Mouse (Mus musculus) myocyte (in vitro differentiated cells): ENCODE measurements around the gene Irgc1. TPM values are rescaled to one million over a fixed set of nuclear protein-coding genes. Genes with fewer than 3 reads are reported as not detected.

ENCODE experiments used
- H3K27me3 ChIP-seq: one replicate; pipeline ENCODE4 v1.6.1; 2011; ENCODE audit not compliant: control insufficient read depth, insufficient read depth, insufficient read length
- H3K36me3 ChIP-seq: one replicate; pipeline ENCODE4 v1.6.1; 2011; ENCODE audit not compliant: control insufficient read depth, insufficient read depth
- H3K4me2 ChIP-seq: one replicate; pipeline ENCODE4 v1.6.1; 2011; ENCODE audit warnings: low read depth, control low read depth
- H3K4me3 ChIP-seq: one replicate; pipeline ENCODE4 v1.5.1; 2011; ENCODE audit warnings: mild to moderate bottlenecking, control low read depth, moderate library complexity
- H3K79me2 ChIP-seq: one replicate; pipeline ENCODE4 v1.6.1; 2011; ENCODE audit not compliant: control insufficient read depth, insufficient read depth
- H3ac ChIP-seq: one replicate; pipeline ENCODE4 v1.6.1; 2011; ENCODE audit not compliant: control insufficient read depth, insufficient read length
- CEBPB ChIP-seq: IDR thresholded peaks from 2 replicates; pipeline ENCODE4 v1.6.1; 2011; ENCODE audit warnings: mild to moderate bottlenecking, moderate library complexity; ENCODE audit not compliant: poor library complexity, insufficient read depth, severe bottlenecking
- E2F4 ChIP-seq: IDR thresholded peaks from one replicate; pipeline ENCODE4 v1.6.1; 2011; ENCODE audit warnings: mild to moderate bottlenecking, control low read depth, moderate library complexity; ENCODE audit not compliant: insufficient read depth
- MAX ChIP-seq: IDR thresholded peaks from one replicate; pipeline ENCODE4 v1.6.1; 2011; ENCODE audit warnings: low read depth, mild to moderate bottlenecking, control low read depth
- MYOD1 ChIP-seq, 3 experiments: IDR thresholded peaks; one replicate each; pipeline ENCODE4 v1.6.1; 2011; ENCODE audit warnings: control low read depth in 2 of 3, low read depth in 2 of 3, mild to moderate bottlenecking in 2 of 3, moderate library complexity in 1 of 3; ENCODE audit not compliant: insufficient read length in 2 of 3, control insufficient read depth in 1 of 3
- MYOG ChIP-seq, 3 experiments: IDR thresholded peaks; one replicate each; pipeline ENCODE4 v1.6.1; 2011; ENCODE audit warnings: control low read depth in 2 of 3, low read depth in 2 of 3, mild to moderate bottlenecking in 2 of 3; ENCODE audit not compliant: insufficient read length in 2 of 3, control insufficient read depth in 1 of 3, insufficient read depth in 1 of 3
- POLR2A ChIP-seq: IDR thresholded peaks from one replicate; pipeline ENCODE4 v1.6.1; 2011; ENCODE audit warnings: low read depth, mild to moderate bottlenecking, control low read depth, moderate library complexity; ENCODE audit not compliant: insufficient read length
- POLR2AphosphoS2 ChIP-seq: IDR thresholded peaks from one replicate; pipeline ENCODE4 v1.6.1; 2011; ENCODE audit warnings: low read depth, control low read depth; ENCODE audit not compliant: insufficient read length
- REST ChIP-seq: IDR thresholded peaks from one replicate; pipeline ENCODE4 v1.6.1; 2011; ENCODE audit warnings: mild to moderate bottlenecking, control low read depth, moderate library complexity; ENCODE audit not compliant: insufficient read depth, insufficient read length
- SRF ChIP-seq: IDR thresholded peaks from one replicate; pipeline ENCODE4 v1.6.1; 2011; ENCODE audit warnings: low read depth; ENCODE audit not compliant: control insufficient read depth, insufficient read length
- TCF12 ChIP-seq: IDR thresholded peaks from one replicate; pipeline ENCODE4 v1.6.1; 2011; ENCODE audit warnings: mild to moderate bottlenecking, control low read depth; ENCODE audit not compliant: poor library complexity, insufficient read depth, severe bottlenecking
- TCF3 ChIP-seq: IDR thresholded peaks from one replicate; pipeline ENCODE4 v1.6.1; 2011; ENCODE audit warnings: low read depth, control low read depth; ENCODE audit not compliant: insufficient read length
- USF1 ChIP-seq: IDR thresholded peaks from one replicate; pipeline ENCODE4 v1.6.1; 2011; ENCODE audit warnings: low read depth, mild to moderate bottlenecking, control low read depth, moderate library complexity
- polyA plus RNA-seq: library from polyadenylated mRNA; unstranded; fragments of >200 nt; fragmentation: generic; extraction: Trizol; gene quantifications from one replicate; pipeline ENCODE4 v1.2.1, GENCODE M21; 2012; ENCODE audit warnings: missing spikeins

The Irgc1 gene
- 0.32 TPM for polyA plus RNA-seq

DNA sequence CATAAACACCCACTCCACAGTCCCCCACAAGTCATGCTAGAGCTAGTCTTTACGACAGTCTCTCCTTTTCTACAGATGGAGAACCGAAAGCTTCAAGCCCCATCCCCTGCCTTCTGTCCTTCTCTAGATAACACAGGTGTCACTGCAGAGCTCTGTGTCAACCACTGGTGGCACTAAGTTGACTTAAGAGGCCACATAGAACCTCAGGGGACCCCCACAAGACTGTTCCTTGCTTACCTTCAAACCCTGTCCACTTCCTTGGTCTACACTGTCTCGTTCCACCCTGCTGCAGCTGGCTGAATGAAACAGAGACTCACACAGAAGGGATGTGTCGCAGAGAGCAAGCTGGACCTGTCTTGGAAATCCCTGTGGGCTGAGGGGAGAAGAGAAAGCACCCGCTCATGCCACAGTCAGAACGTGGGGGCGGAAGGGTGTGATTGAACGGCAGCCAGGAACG is at the start of gene Irgc1:
Gene Irgc1, minus strand, starts transcription at position 443 of the 457 bp plus-strand sequence.
- no peak for TF ChIP-seq SRF
- TF ChIP-seq USF1 = no peak
- no peak for TF ChIP-seq TCF3
- Histone ChIP-seq H3K36me3 (no peaks in the 10 kb centered on the region), H3ac (no peak within 1 kb of the TSS), H3K79me2 (no peaks in the 10 kb centered on the region), H3K4me2 (peak within 1 kb of the TSS; percentile 77), H3K27me3 (no peaks in the 10 kb centered on the region), H3K4me3 (no peak within 1 kb of the TSS)

DNA sequence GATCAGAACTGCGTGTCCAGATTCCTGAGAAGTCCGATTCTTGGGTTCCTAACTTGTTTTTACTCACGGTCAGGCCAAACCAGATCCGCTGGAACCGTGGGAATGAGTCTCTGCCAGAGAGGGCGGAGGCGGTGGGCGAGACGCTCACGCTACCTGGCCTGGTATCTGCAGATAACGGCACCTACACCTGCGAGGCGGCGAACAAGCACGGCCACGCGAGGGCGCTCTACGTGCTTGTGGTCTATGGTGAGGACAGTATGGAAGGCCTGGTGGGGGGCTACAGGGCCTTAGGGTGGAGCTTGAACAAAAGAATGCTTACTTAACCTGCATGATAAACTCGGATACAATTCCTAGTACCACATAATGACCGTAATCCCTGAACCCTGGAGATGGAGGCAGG is 49.4 kb upstream of the Irgc1 start:
- Histone ChIP-seq H3ac (no peak overlapping the region), H3K27me3 (no peaks in the 10 kb centered on the region), H3K36me3 (no peaks in the 10 kb centered on the region), H3K79me2 (peaks cover 5% of the 10 kb centered on the region), H3K4me3 (no peak overlapping the region), H3K4me2 (no peak overlapping the region)
- no peak for TF ChIP-seq MYOD1 (IDR thresholded peaks at IDR 0.05; ENCODE audit: control insufficient read depth in 1 of 3, insufficient read length in 2 of 3, low read depth in 2 of 3)
- TF ChIP-seq SRF = no peak
- TF ChIP-seq REST = no peak
- no peak for TF ChIP-seq POLR2A
- TF ChIP-seq MYOG (IDR thresholded peaks at IDR 0.05; ENCODE audit: control insufficient read depth in 1 of 3, insufficient read depth in 1 of 3, insufficient read length in 2 of 3, low read depth in 2 of 3) = no peak
- no peak for TF ChIP-seq E2F4
- no peak for TF ChIP-seq CEBPB
- TF ChIP-seq POLR2AphosphoS2 = no peak
- TF ChIP-seq TCF12 = no peak
- no peak for TF ChIP-seq MAX
- TF ChIP-seq USF1 = no peak

DNA sequence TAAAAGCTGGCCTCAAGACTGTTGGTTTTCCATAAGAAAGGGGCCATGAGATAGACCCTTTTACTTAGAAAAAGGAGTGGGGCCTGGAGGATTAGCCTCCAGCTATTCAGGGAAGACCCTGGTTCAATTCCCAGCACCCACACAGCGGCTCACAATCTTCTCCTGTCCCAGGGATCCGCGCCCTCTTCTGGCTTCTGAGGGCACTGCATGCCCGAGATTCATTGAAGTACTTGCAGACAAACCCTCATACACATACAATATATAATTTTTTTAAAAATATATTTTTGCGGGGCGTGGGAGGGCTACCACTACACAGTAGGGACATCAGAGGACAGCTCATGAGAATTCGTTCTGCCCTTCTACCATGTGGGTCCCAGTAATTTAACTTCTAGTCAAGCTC is 48.8 kb upstream of the Irgc1 start:
- no peak overlapping the region for H3ac ChIP-seq
- no peak overlapping the region for H3K4me2 ChIP-seq
- no peak for TF ChIP-seq MYOD1 (IDR thresholded peaks at IDR 0.05; ENCODE audit: control insufficient read depth in 1 of 3, insufficient read length in 2 of 3, low read depth in 2 of 3)
- TF ChIP-seq MAX = no peak
- TF ChIP-seq POLR2AphosphoS2 = no peak
- TF ChIP-seq REST = no peak
- no peaks in the 10 kb centered on the region for H3K36me3 ChIP-seq
- peaks cover 1% of the 10 kb centered on the region for H3K79me2 ChIP-seq
- no peak overlapping the region for H3K4me3 ChIP-seq
- H3K27me3 ChIP-seq = no peaks in the 10 kb centered on the region

DNA sequence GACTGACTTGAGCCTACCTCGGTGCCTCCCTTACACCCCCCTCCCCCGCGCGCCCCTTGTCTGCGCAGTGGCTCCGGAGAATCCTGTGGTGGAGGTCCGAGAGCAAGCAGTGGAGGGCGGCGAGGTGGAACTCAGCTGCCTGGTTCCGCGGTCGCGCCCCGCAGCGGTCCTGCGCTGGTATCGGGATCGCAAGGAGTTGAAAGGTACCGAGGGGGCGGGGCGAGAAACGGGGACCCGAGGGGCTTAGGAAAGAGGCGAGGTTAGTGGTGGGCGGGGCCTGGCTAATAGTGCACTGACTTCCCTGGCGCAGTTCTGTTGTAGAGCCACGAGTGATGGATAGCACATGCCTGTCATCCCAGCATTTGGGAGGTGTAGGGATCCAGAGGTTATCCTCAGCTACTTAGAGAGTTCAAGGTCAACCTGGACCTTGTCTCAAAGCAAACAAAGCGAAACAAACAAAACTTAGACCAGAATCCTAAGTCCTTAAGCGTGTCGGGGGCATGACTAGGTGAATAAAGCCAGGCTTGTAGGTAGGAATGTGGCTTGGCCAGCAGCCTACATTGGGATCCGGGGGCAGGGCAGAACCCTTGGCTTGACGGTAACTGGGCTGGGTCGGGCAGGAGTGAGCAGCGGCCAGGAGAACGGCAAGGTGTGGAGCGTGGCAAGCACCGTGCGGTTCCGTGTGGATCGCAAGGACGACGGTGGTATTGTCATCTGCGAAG is 47.9 kb upstream of the Irgc1 start:
- Histone ChIP-seq H3K27me3 (no peaks in the 10 kb centered on the region), H3K79me2 (no peaks in the 10 kb centered on the region), H3K4me2 (no peak overlapping the region), H3K4me3 (no peak overlapping the region), H3K36me3 (no peaks in the 10 kb centered on the region), H3ac (no peak overlapping the region)
- TF ChIP-seq POLR2A (peak; percentile 9), SRF (no peak)

DNA sequence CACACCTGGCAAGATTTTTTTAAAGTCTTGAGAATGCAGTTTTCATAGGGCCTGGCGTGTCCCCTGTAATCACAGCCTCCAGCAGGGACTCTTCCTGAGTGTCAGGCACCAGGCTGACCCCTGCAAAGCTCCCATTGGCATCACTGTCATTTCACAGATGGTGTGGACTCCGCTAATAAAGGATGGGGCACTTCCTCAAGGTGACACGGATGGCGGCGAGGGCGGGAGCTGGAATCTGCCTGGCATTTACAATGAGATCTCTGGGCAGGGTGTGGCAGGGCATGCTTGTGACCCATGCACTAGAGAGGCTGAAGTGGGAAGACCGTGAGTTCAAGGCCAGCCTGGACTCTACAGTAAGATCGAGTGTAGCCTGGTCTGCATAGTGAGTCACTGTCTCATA is 36.2 kb upstream of the Irgc1 start:
- H3K4me2 ChIP-seq = no peak overlapping the region
- H3K36me3 ChIP-seq = no peaks in the 10 kb centered on the region
- H3K4me3 ChIP-seq = no peak overlapping the region
- TF ChIP-seq E2F4 (no peak), USF1 (no peak), MAX (no peak), POLR2A (no peak)
- H3K79me2 ChIP-seq = peaks cover 6% of the 10 kb centered on the region
- H3K27me3 ChIP-seq = no peaks in the 10 kb centered on the region
- H3ac ChIP-seq = no peak overlapping the region

DNA sequence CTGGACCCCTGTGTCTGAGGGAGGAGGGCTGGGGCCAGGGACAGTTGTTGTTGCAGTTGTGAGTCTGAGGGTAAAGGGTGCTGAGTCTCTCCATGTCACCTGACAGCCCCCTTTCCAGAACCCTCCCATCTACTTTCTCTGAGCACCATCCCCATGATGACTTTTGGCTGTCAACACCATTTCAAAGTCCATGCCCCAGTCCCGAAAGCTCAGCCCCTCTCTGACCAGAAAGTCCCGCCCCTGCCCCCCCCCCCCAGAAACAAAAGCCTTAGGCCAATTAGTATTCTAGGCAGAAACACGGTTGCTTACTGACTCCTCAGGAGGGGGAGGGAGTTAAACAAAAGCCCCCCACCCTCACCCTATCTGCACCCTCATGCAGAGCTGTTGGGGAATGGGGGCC is 35.3 kb upstream of the Irgc1 start:
- no peak for TF ChIP-seq CEBPB
- no peak for TF ChIP-seq SRF
- TF ChIP-seq MYOG (IDR thresholded peaks at IDR 0.05; ENCODE audit: control insufficient read depth in 1 of 3, insufficient read depth in 1 of 3, insufficient read length in 2 of 3, low read depth in 2 of 3) = no peak
- no peak for TF ChIP-seq E2F4
- no peak for TF ChIP-seq MAX
- no peak for TF ChIP-seq USF1
- TF ChIP-seq REST = no peak
- no peak for TF ChIP-seq MYOD1 (IDR thresholded peaks at IDR 0.05; ENCODE audit: control insufficient read depth in 1 of 3, insufficient read length in 2 of 3, low read depth in 2 of 3)

More for the DNA sequence above, 35.3 kb upstream of the Irgc1 start:
- H3ac ChIP-seq = no peak overlapping the region
- H3K4me2 ChIP-seq = no peak overlapping the region
- H3K36me3 ChIP-seq = no peaks in the 10 kb centered on the region
- no peak overlapping the region for H3K4me3 ChIP-seq
- H3K79me2 ChIP-seq = peaks cover 6% of the 10 kb centered on the region
- H3K27me3 ChIP-seq = no peaks in the 10 kb centered on the region
